ENCODE assay signal across 22 mouse cellular contexts in genomic region chr16:11902007-11902406, GRCm38 (mm10). TPM values are rescaled to one million over a fixed set of nuclear protein-coding genes. Genes with fewer than 3 reads are reported as not detected.
DNase-seq lines count a peak whose midpoint lies in the region; ATAC-seq and TF ChIP-seq lines count a peak whose summit lies in the region.
"Had no signal": no experiment of that assay in that cellular context is flagged by ENCODE, and none has a peak within 500 bp of the region (broad histone marks: within the 10 kb centered on the region; RNA-seq: fewer than 3 reads in every experiment).

No protein-coding gene starts in this region.

- peak; percentile 91 for DNase-seq in heart, adult 11 months
- peak in 1 of 2 experiments; percentile 35 for DNase-seq in heart, adult 2 months
- no peak for DNase-seq in heart, embryonic 10.5 days (ENCODE audit: low spot score)
- peak; percentile 11 to 12 for DNase-seq in heart, postnatal 10 days
- no peak for DNase-seq in heart, postnatal 14 days
- DNase-seq: adrenal gland, adult 2 months; adrenal gland, postnatal 10 days; adrenal gland, postnatal 25 days; cerebellum, adult 11 months; cerebellum, adult 18-20 months; cerebellum, adult 8-10 months; cerebellum, adult 9-11 months; cerebellum, postnatal 14 days; cerebellum, postnatal 36 days; embryo, embryonic 11 days had no signal

- H3K9me3 ChIP-seq in heart, embryonic 11.5 days (replicated peaks; ENCODE audit: control insufficient read depth, low read length): no peaks in the 10 kb centered on the region
- no peaks in the 10 kb centered on the region for H3K9me3 ChIP-seq in heart, embryonic 10.5 days
- H3K9me3 ChIP-seq: embryonic facial prominence, embryonic 13.5 days; embryonic facial prominence, embryonic 15.5 days; forebrain, embryonic 10.5 days; forebrain, embryonic 12.5 days had no signal

- peaks cover 4% of the 10 kb centered on the region; the same call in 1 of the 2 replicates for H3K79me2 ChIP-seq in heart, adult 2 months (replicated peaks; ENCODE audit: control insufficient read depth, insufficient read depth, low read length)

- no peak overlapping the region for H3K27ac ChIP-seq in heart, embryonic 11.5 days (ENCODE audit: low read depth, low read length)
- H3K27ac ChIP-seq in heart, adult 2 months: peak overlapping the region; percentile 33; the same call in 1 of the 2 replicates
- no peak overlapping the region for H3K27ac ChIP-seq in heart, embryonic 10.5 days
- H3K27ac ChIP-seq: embryonic facial prominence, embryonic 13.5 days; embryonic facial prominence, embryonic 15.5 days; forebrain, embryonic 10.5 days; forebrain, embryonic 12.5 days had no signal

- H3K27me3 ChIP-seq in heart, embryonic 11.5 days (ENCODE audit: control insufficient read depth, insufficient read depth, low read length): no peaks in the 10 kb centered on the region
- no peaks in the 10 kb centered on the region for H3K27me3 ChIP-seq in heart, adult 2 months (ENCODE audit: control insufficient read depth, insufficient read depth, low read length)
- no peaks in the 10 kb centered on the region for H3K27me3 ChIP-seq in heart, embryonic 10.5 days (ENCODE audit: insufficient read depth, poor library complexity, severe bottlenecking)
- H3K27me3 ChIP-seq: embryonic facial prominence, embryonic 13.5 days; embryonic facial prominence, embryonic 15.5 days; forebrain, embryonic 12.5 days had no signal

- H3K9ac ChIP-seq in heart, embryonic 11.5 days (ENCODE audit: low read depth, low read length): no peak overlapping the region
- no peak overlapping the region for H3K9ac ChIP-seq in heart, adult 2 months (ENCODE audit: low read depth, low read length)
- H3K9ac ChIP-seq: embryonic facial prominence, embryonic 13.5 days; embryonic facial prominence, embryonic 15.5 days; forebrain, embryonic 12.5 days had no signal

- no peak for ATAC-seq in heart, embryonic 11.5 days (replicated peaks; ENCODE audit: insufficient number of reproducible peaks, low FRiP score, low TSS enrichment)
- ATAC-seq: forebrain, embryonic 14.5 days had no signal

- H3K4me3 ChIP-seq in heart, embryonic 11.5 days (ENCODE audit: low read depth, low read length): no peak overlapping the region
- no peak overlapping the region for H3K4me3 ChIP-seq in heart, adult 2 months
- no peak overlapping the region for H3K4me3 ChIP-seq in heart, embryonic 10.5 days
- H3K4me3 ChIP-seq: embryonic facial prominence, embryonic 13.5 days; embryonic facial prominence, embryonic 15.5 days; erythroblast, embryonic 14.5 days; forebrain, embryonic 10.5 days; forebrain, embryonic 12.5 days had no signal

- TF ChIP-seq EP300 in heart, adult 2 months (IDR thresholded peaks at IDR 0.05; ENCODE audit: insufficient read depth, low read depth, low read length): peak; percentile 63; the same call in 1 of the 2 replicates

- intact Hi-C loops in heart, adult 2 months (cut with DNase I): no loop called here
- intact Hi-C loops in heart, postnatal 10 days (cut with DNase I): loop anchor here (10.0 kb wide), 1 partner anchor 437 kb away; no protein-coding TSS in a partner anchor
- intact Hi-C loops in heart, postnatal 14 days (cut with DNase I): no loop called here

- no peaks in the 10 kb centered on the region for H3K36me3 ChIP-seq in heart, embryonic 11.5 days (ENCODE audit: control insufficient read depth, insufficient read depth, low read length)
- H3K36me3 ChIP-seq in heart, adult 2 months (ENCODE audit: control insufficient read depth, insufficient read depth, low read length): peaks cover 11% of the 10 kb centered on the region
- H3K36me3 ChIP-seq in heart, embryonic 10.5 days: 0 out of 2 replicates have a peak, but pooled peaks cover 2% of the 10 kb centered on the region
- H3K36me3 ChIP-seq: embryonic facial prominence, embryonic 13.5 days; embryonic facial prominence, embryonic 15.5 days; forebrain, embryonic 10.5 days; forebrain, embryonic 12.5 days had no signal

- TF ChIP-seq CTCF in heart, adult 2 months (IDR thresholded peaks at IDR 0.05): no peak

- no peaks in the 10 kb centered on the region for H3K4me1 ChIP-seq in heart, embryonic 11.5 days (ENCODE audit: control insufficient read depth, insufficient read depth, low read length)
- H3K4me1 ChIP-seq in heart, adult 2 months (ENCODE audit: control insufficient read depth, insufficient read depth, low read length): peaks cover 6% of the 10 kb centered on the region
- no peaks in the 10 kb centered on the region for H3K4me1 ChIP-seq in heart, embryonic 10.5 days
- H3K4me1 ChIP-seq: embryonic facial prominence, embryonic 13.5 days; embryonic facial prominence, embryonic 15.5 days; forebrain, embryonic 10.5 days; forebrain, embryonic 12.5 days had no signal

- TF ChIP-seq POLR2A in heart, adult 2 months (IDR thresholded peaks at IDR 0.05; ENCODE audit: insufficient read depth, low read depth, low read length): no peak

- WGBS in heart, embryonic 11.5 days (ENCODE audit: insufficient replicate concordance): 82% methylated on average over 7 of the region's 7 CpGs
- 67% methylated on average over 7 of the region's 7 CpGs for WGBS in heart, adult 2 months
- WGBS in heart, embryonic 10.5 days: 87% methylated on average over 7 of the region's 7 CpGs

- no peak overlapping the region for H3K4me2 ChIP-seq in heart, embryonic 11.5 days
- H3K4me2 ChIP-seq: embryonic facial prominence, embryonic 13.5 days; embryonic facial prominence, embryonic 15.5 days; forebrain, embryonic 12.5 days had no signal

RNA-seq across cellular contexts. Expression of gene Cpped1, which starts 7.2 kb away (rescaled TPM):
- polyA plus RNA-seq in heart, embryonic 11.5 days (2014; fragmentation: Nextera tagmentation; extraction: Ambion mirVana): 34.5 and 34.7 TPM in 2 replicates
- 10 to 100 TPM; 49.8 to 54.1 TPM for total RNA-seq in heart, adult 2 months (2021)
- 30.1 and 41.6 TPM in 2 replicates for polyA plus RNA-seq in heart, adult 2 months (2012; rRNA removed)
- 24.2 and 27.7 TPM in 2 replicates for polyA plus RNA-seq in heart, embryonic 10.5 days (2016; fragmentation: Nextera tagmentation; extraction: Ambion mirVana)
- total RNA-seq in heart, postnatal 10 days (2021): 10 to 100 TPM; 69.2 to 73.6 TPM
- total RNA-seq in heart, postnatal 14 days (2021): 10 to 100 TPM; 59.7 to 61.2 TPM

Comparison
In these comparisons a context has a peak if more than half of its experiments do, and no peak if none do; other contexts are left out.
1. DNase-seq: peak in heart, adult 11 months (single experiment) and heart, postnatal 10 days (2 of 2); none in heart, embryonic 10.5 days (single experiment) and heart, postnatal 14 days (0 of 2).